Mouse (Mus musculus) megakaryocyte, embryonic 14.5 days (primary cell): ENCODE measurements around the gene Ppp3ca.

Experiments
- FLI1 ChIP-seq: IDR thresholded peaks from 2 replicates; pipeline ENCODE4 v1.6.1; 2012; ENCODE audit warnings: low read length, inconsistent platforms, mixed read lengths
- GATA1 ChIP-seq: IDR thresholded peaks from 3 replicates; pipeline ENCODE4 v1.6.1; 2012; ENCODE audit warnings: mixed read lengths, low read length, inconsistent platforms, borderline replicate concordance

- TF ChIP-seq FLI1 (no peak), GATA1 (no peak)
These were observed 72.5 kb downstream of the Ppp3ca start for GRCm38 (mm10) chr3:136742258-136743057.
